Mouse (Mus musculus) midbrain, embryonic 16.5 days (tissue): Measurements from ENCODE around the gene Kcnt2. TPM values are rescaled to one million over a fixed set of nuclear protein-coding genes. Genes with fewer than 3 reads are reported as not detected.
A peak's percentile ranks its signal among the peaks of the same experiment; 100 is the strongest.

Experiments
- ATAC-seq: fragments of 200-750 bp; cut with Nextera tagmentation; 2 replicates; pipeline ENCODE4 v1.8.0; 2017; ENCODE audit warnings: moderate TSS enrichment
- H3K27ac ChIP-seq: fragments of 300-500 bp; sonication (generic); 2 replicates; pipeline ENCODE4 v1.5.1; 2014; ENCODE audit warnings: mild to moderate bottlenecking, low read length, mixed read lengths
- H3K27me3 ChIP-seq: fragments of 300-500 bp; sonication (generic); 2 replicates; pipeline ENCODE4 v1.6.1; 2014; ENCODE audit warnings: low read depth, low read length, mixed read lengths; ENCODE audit not compliant: control insufficient read depth, insufficient read depth
- H3K36me3 ChIP-seq: fragments of 300-500 bp; sonication (generic); 2 replicates; pipeline ENCODE4 v1.6.1; 2014; ENCODE audit warnings: mild to moderate bottlenecking, low read length, moderate library complexity, mixed read lengths; ENCODE audit not compliant: control insufficient read depth, insufficient read depth
- H3K4me1 ChIP-seq: fragments of 300-500 bp; sonication (generic); 2 replicates; pipeline ENCODE4 v1.6.1; 2014; ENCODE audit warnings: mild to moderate bottlenecking, low read length, mixed read lengths; ENCODE audit not compliant: control insufficient read depth, insufficient read depth
- H3K4me2 ChIP-seq: fragments of 300-500 bp; sonication (generic); 2 replicates; pipeline ENCODE4 v1.6.1; 2014; ENCODE audit warnings: mild to moderate bottlenecking, low read length, mixed read lengths
- H3K4me3 ChIP-seq: fragments of 300-500 bp; sonication (generic); 2 replicates; pipeline ENCODE4 v1.5.1; 2014; ENCODE audit warnings: low read depth, mild to moderate bottlenecking, low read length, moderate library complexity, mixed read lengths
- H3K9ac ChIP-seq: fragments of 300-500 bp; sonication (generic); 2 replicates; pipeline ENCODE4 v1.6.1; 2014; ENCODE audit warnings: low read depth, low read length, mixed read lengths
- H3K9me3 ChIP-seq: fragments of 300-500 bp; sonication (generic); replicated peaks from 2 replicates; pipeline ENCODE4 v1.6.1; 2014; ENCODE audit warnings: mild to moderate bottlenecking, low read length, mixed read lengths; ENCODE audit not compliant: control insufficient read depth, poor library complexity, severe bottlenecking
- WGBS: fragments of 180-500 bp; shearing (Covaris S2); extraction: QIAGEN DNeasy Blood & Tissue Kit; methylation state at CpG from one replicate; pipeline ENCODE4 v1.1.7; 2014; 5-methylcytosine and 5-hydroxymethylcytosine counted together
- polyA plus RNA-seq: library from polyadenylated mRNA; unstranded; fragments of >200 nt; fragmentation: Nextera tagmentation; extraction: Ambion mirVana; gene quantifications from 2 replicates; pipeline ENCODE4 v1.2.1, GENCODE M21; 2015

Kcnt2 gene
- polyA plus RNA-seq: 3.5 and 3.8 TPM in 2 replicates

DNA sequence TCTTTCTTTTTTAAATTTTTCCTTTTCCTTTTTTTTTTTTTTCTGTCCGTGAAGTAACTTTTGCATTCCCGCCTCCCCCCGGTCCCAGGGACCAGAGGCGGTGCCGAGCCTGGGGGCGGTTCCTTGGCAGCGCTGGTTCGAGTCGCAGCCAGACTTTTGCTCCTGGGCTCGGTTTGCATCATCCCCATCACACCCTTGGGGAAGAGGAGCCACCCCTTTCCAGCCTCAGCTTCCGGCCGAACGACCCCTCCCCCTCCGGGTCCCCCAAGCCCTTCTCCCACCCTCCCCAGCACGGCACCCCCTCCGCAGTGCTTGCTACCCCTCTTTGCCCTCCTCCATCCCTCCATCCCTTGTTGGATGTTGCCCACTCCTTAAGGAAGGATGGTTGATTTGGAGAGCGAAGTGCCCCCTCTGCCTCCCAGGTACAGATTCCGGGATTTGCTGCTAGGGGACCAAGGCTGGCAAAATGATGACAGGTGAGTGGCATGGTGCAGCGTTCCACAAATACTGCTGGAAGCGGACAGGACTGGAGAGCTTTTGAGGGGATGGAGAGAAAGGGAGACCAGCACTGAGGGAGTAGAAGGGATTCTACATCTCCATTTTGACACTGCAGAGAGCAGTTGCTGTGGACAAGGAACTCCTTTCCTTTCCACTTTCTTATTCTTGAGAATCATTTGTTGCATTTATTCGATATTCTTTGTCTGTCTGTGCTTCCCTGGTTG lies at the start of gene Kcnt2:
Gene Kcnt2 (plus strand): TSS at position 283 of the 722 bp plus-strand sequence.
- peak within 1 kb of the TSS; percentile 23; the same call in 1 of the 2 replicates for H3K27ac ChIP-seq
- H3K9me3 ChIP-seq: no peaks in the 10 kb centered on the region
- H3K36me3 ChIP-seq: no peaks in the 10 kb centered on the region
- peak within 1 kb of the TSS; percentile 69 for H3K9ac ChIP-seq
- peak within 1 kb of the TSS; percentile 56 for H3K4me3 ChIP-seq
- peak; percentile 78 for ATAC-seq
- WGBS: under 1% methylated on average over 21 of the region's 21 CpGs
- H3K27me3 ChIP-seq: no peaks in the 10 kb centered on the region
- peaks cover 3% of the 10 kb centered on the region; the same call in 1 of the 2 replicates for H3K4me1 ChIP-seq
- peak within 1 kb of the TSS; percentile 85 for H3K4me2 ChIP-seq

DNA sequence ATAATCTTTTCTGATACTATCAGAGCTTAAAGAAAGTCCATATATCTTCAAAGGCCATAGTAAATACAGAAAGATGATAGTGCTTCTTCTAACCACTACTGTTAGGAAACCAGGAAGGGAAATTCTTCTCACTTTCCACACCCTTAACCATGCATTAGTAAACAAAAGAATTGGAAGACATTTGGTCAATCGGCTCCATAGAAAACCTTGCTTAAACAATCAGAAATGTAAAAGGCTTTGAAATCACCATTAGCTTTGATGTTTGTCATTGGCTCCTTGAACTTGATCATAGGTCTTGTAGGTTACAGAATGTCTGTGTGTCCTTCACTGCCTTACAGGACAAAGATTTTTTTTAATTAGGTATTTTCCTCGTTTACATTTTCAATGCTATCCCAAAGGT lies 40.6 kb upstream of the Kcnt2 start:
- H3K27ac ChIP-seq: no peak overlapping the region
- H3K4me1 ChIP-seq: no peaks in the 10 kb centered on the region
- H3K4me3 ChIP-seq: no peak overlapping the region
- no peak for ATAC-seq
- no peaks in the 10 kb centered on the region for H3K27me3 ChIP-seq
- 82% methylated on average over 2 of the region's 2 CpGs for WGBS
- no peak overlapping the region for H3K4me2 ChIP-seq
- no peak overlapping the region for H3K9ac ChIP-seq
- no peaks in the 10 kb centered on the region for H3K36me3 ChIP-seq
- no peaks in the 10 kb centered on the region for H3K9me3 ChIP-seq

DNA sequence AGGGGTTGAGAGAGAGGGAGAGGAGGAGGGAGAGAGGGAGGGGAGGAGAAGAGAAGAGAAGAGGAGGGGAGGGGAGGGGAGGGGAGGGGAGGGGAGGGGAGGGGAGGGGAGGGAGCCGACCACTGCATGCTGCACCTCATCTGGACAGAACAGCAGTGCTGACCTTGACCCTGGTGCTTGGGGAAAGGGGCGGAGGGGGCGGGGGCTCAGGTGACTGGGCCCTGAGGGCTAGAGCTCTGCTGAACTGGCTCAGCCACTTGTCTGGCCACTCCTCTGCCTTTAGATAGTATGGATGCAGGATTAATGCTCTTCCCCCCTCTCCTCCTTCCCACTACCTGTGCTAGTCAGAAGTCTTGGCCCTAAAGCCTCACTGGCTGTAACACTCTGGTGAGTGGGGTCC lies 20.7 kb upstream of the Kcnt2 start:
- H3K4me2 ChIP-seq: no peak overlapping the region
- H3K9ac ChIP-seq: no peak overlapping the region
- no peaks in the 10 kb centered on the region for H3K36me3 ChIP-seq
- H3K4me1 ChIP-seq: no peaks in the 10 kb centered on the region
- no peaks in the 10 kb centered on the region for H3K27me3 ChIP-seq
- H3K27ac ChIP-seq: no peak overlapping the region
- WGBS: 33% methylated on average over 1 of the region's 3 CpGs
- H3K4me3 ChIP-seq: no peak overlapping the region
- no peaks in the 10 kb centered on the region for H3K9me3 ChIP-seq
- ATAC-seq: no peak

DNA sequence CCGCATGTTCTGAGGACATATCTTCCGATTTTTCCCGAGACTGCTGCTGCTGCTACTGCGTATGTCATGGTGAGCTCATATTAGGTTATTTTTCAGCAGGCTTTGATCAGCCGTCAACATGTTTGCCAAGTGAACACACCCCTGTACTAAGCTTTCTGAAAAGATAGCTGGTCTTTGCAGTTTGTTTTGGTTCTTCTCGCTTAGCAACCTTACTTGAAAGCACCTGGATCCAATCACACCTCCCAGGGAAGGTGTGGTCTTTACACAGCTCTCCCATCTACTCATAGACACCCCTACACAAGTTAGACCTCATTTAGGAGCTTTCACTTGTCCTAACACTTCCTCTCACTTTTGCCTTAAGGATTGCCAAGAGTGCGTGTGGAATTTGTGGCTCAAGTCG lies 19.3 kb upstream of the Kcnt2 start:
- H3K9me3 ChIP-seq: no peaks in the 10 kb centered on the region
- no peaks in the 10 kb centered on the region for H3K4me1 ChIP-seq
- H3K27ac ChIP-seq: no peak overlapping the region
- H3K27me3 ChIP-seq: no peaks in the 10 kb centered on the region
- WGBS: 79% methylated on average over 8 of the region's 8 CpGs
- no peak overlapping the region for H3K4me3 ChIP-seq
- no peak overlapping the region for H3K9ac ChIP-seq
- no peak overlapping the region for H3K4me2 ChIP-seq
- no peaks in the 10 kb centered on the region for H3K36me3 ChIP-seq
- ATAC-seq: no peak

DNA sequence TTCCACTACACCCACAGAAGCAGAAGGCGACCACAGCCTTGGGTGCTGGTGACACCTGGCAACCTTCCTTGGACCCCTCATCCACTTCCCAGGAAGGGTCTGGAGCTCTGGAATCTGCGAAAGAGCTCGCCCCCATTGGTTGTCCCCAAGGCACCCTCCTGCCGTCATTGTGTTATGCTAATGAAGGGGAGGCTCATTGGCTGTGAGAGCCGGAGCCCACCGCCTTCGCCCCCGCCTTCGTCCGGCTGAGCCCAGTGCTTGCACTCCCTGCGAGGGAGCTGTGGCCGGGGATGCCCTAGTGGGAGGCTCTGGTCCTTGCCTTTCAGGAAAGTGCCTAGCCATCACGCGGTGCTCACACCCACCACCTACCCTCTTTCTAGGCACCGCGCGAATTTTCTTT lies 493 bp upstream of the Kcnt2 start:
- Histone ChIP-seq H3K9me3 (no peaks in the 10 kb centered on the region), H3K27ac (peak overlapping the region; percentile 3; the same call in 1 of the 2 replicates), H3K9ac (peak overlapping the region; percentile 69), H3K4me2 (peak overlapping the region; percentile 85), H3K4me1 (peaks cover 3% of the 10 kb centered on the region; the same call in 1 of the 2 replicates), H3K4me3 (peak overlapping the region; percentile 56), H3K36me3 (no peaks in the 10 kb centered on the region), H3K27me3 (no peaks in the 10 kb centered on the region)
- ATAC-seq: peak; percentile 99
- WGBS: 0% methylated on average over 16 of the region's 17 CpGs

DNA sequence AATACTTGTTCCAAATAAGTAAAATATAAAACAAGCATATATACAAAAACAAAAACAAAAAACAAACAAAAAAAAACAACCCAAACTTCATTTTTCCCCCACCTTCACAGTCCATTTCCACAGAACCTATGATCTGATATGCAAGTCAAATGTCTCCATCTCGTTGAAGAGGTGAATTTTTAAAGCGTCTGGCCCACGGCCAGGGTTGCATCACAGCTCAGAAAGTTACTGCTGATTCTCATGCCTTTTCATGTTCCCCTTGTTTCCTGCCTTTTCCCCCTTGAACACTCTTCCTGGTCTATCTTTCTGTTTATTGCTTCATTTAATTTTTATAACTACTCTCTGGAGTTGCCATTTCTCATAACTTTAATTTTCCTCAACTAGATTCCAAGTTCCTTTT lies 18.7 kb downstream of the Kcnt2 start:
- no peak overlapping the region for H3K4me3 ChIP-seq
- no peak overlapping the region for H3K4me2 ChIP-seq
- no peaks in the 10 kb centered on the region for H3K36me3 ChIP-seq
- no peak overlapping the region for H3K9ac ChIP-seq
- H3K9me3 ChIP-seq: no peaks in the 10 kb centered on the region
- H3K27ac ChIP-seq: no peak overlapping the region
- ATAC-seq: no peak
- H3K27me3 ChIP-seq: no peaks in the 10 kb centered on the region
- no peaks in the 10 kb centered on the region for H3K4me1 ChIP-seq
- WGBS: 77% methylated on average over 3 of the region's 3 CpGs

DNA sequence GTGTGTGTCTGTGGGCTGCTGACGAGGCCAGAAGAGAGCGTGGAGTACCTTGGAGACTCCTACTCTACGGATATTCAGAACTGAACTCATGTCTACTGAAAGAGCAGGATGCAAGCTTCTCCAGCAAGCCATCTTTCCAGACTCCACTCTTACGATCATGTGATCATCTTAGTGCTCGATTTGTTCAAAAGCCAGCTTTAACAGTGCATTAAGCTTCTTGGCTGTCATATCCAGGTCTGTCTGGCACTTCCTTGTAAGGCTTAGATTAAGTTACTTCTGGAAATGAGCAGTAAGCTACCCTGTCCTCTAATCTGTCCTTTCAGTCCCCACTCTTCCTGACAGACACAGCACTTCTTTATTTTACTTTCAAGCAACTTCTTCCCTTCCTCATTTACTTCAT lies 20.1 kb downstream of the Kcnt2 start:
- no peaks in the 10 kb centered on the region for H3K9me3 ChIP-seq
- WGBS: 77% methylated on average over 5 of the region's 5 CpGs
- H3K9ac ChIP-seq: no peak overlapping the region
- no peak for ATAC-seq
- H3K4me2 ChIP-seq: no peak overlapping the region
- no peak overlapping the region for H3K27ac ChIP-seq
- no peak overlapping the region for H3K4me3 ChIP-seq
- no peaks in the 10 kb centered on the region for H3K36me3 ChIP-seq
- no peaks in the 10 kb centered on the region for H3K27me3 ChIP-seq
- no peaks in the 10 kb centered on the region for H3K4me1 ChIP-seq

DNA sequence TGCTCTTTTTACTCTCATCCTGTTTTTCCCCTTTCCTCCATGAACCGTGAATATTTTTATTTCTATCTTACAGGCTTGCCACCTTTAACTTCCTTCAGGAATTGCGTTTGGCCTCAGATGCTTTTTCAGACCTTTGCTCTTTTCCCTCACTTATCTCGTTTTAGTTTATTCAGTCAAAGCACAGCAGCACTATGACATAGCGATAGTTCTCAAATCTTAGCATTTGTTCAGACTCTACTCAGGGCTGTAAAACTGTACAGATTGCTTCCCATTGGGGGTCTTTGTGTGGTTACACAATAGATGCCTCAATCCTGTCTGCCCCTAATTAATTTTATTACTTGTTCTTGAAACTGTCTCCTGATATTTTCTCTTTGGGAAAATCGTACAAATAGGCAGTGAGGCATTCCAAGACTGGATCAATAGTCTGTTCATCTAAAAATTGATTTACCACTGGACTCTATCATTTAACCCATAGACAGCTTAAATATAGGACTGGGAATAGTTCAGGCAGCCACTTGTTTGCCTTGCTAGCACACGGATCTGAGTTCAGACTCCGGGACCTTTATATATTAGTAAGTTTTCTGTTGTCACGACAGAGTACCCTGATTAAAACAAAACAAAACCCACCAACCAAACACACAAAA lies 20.8 kb downstream of the Kcnt2 start:
- Histone ChIP-seq H3K9me3 (no peaks in the 10 kb centered on the region), H3K36me3 (no peaks in the 10 kb centered on the region), H3K27me3 (no peaks in the 10 kb centered on the region), H3K4me2 (no peak overlapping the region), H3K4me1 (no peaks in the 10 kb centered on the region), H3K4me3 (no peak overlapping the region), H3K27ac (no peak overlapping the region), H3K9ac (no peak overlapping the region)
- ATAC-seq: no peak
- 70% methylated on average over 8 of the region's 8 CpGs for WGBS

DNA sequence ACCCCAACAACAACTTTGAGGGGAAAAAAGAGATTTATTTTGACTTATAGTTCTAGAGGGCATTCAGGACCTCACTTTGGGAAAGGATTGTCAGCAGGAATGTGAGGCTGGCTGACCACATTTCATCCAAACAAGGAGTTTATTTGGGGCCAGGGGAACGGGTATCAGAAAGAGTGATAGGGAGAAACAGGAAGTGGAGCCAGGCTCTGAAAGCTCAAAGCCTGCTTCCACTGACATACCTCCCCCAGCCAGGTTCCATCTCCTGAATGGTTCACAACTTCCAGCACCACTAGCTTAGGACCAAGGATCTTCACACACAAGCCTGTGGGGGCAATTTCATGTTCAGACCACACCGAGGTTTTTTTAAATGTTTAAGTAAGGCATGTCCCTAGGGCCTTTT lies 21.3 kb downstream of the Kcnt2 start:
- Histone ChIP-seq H3K4me3 (no peak overlapping the region), H3K27ac (no peak overlapping the region), H3K4me1 (no peaks in the 10 kb centered on the region), H3K9me3 (no peaks in the 10 kb centered on the region), H3K36me3 (no peaks in the 10 kb centered on the region), H3K4me2 (no peak overlapping the region), H3K27me3 (no peaks in the 10 kb centered on the region), H3K9ac (no peak overlapping the region)
- ATAC-seq: no peak
- WGBS: 63% methylated on average over 2 of the region's 2 CpGs
